In the genomic region with DNA sequence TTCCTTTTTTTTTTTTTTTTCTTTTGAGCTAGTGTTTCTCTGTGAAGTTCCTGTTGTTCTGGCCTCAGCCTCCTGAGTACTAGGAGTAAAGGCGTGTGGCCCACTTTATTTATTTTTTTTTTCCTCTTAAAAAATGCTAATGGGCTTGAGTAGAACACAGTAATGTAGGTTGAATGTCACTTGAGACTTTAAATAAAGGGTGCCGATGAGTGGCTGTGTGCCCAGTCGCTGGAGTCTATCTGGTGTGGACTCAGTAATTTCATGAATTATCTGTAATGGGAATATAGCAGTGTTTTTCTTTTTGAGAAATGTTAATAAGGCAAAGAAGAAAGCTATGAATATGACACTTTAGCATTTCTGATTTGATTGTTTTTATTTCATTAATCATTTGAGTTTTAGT, we compare ENCODE assay signal across 19 mouse cellular contexts.
"Had no signal": no experiment of that assay in that cellular context is flagged by ENCODE, and none has a peak within 500 bp of the region (broad histone marks: within the 10 kb centered on the region; RNA-seq: fewer than 3 reads in every experiment).

No protein-coding gene starts in this region.

- H3K4me1 ChIP-seq: lung, embryonic 15.5 days had no signal

- H3K36me3 ChIP-seq: midbrain, embryonic 12.5 days; neural tube, embryonic 15.5 days had no signal

- DNase-seq: lung, adult 2 months; lung, postnatal 10 days; lung, postnatal 4 days; midbrain, embryonic 14.5 days; retina, postnatal 1 day; right cerebral cortex, adult 18-20 months; right cerebral cortex, postnatal 25 days; right cerebral cortex, postnatal 4 days; spleen, adult 18-20 months; thymus, adult 18-20 months; thymus, postnatal 14 days; thymus, postnatal 36 days had no signal

- H3K27ac ChIP-seq: lung, embryonic 15.5 days; midbrain, embryonic 10.5 days; midbrain, embryonic 12.5 days; neural tube, embryonic 13.5 days; neural tube, embryonic 15.5 days had no signal

- H3K27me3 ChIP-seq: lung, embryonic 15.5 days; midbrain, embryonic 12.5 days; neural tube, embryonic 13.5 days; neural tube, embryonic 15.5 days had no signal

- H3K9ac ChIP-seq: lung, embryonic 15.5 days; midbrain, embryonic 12.5 days; neural tube, embryonic 13.5 days; neural tube, embryonic 15.5 days had no signal

- H3K9me3 ChIP-seq: lung, embryonic 15.5 days; midbrain, embryonic 10.5 days; midbrain, embryonic 12.5 days; neural tube, embryonic 13.5 days; neural tube, embryonic 15.5 days had no signal

- ATAC-seq: midbrain, embryonic 16.5 days had no signal

- H3K4me3 ChIP-seq: lung, embryonic 15.5 days; midbrain, embryonic 10.5 days; midbrain, embryonic 12.5 days; myocyte; neural tube, embryonic 13.5 days; neural tube, embryonic 15.5 days had no signal

- H3K4me2 ChIP-seq: lung, embryonic 15.5 days; midbrain, embryonic 12.5 days; neural tube, embryonic 13.5 days; neural tube, embryonic 15.5 days had no signal
